Mouse (Mus musculus) hindbrain, postnatal 0 days (tissue): ENCODE measurements around the gene Ehf. TPM values are rescaled to one million over a fixed set of nuclear protein-coding genes. Genes with fewer than 3 reads are reported as not detected.

Experiments
- ATAC-seq: fragments of 200-750 bp; cut with Nextera tagmentation; 2 replicates; pipeline ENCODE4 v1.8.0; 2017; ENCODE audit warnings: mild to moderate bottlenecking, moderate TSS enrichment, moderate library complexity
- DNase-seq: peaks from one replicate; pipeline ENCODE4 v3.0.0-alpha.2; 2015; ENCODE audit warnings: low spot score
- H3K27ac ChIP-seq: fragments of 300-500 bp; sonication (generic); 2 replicates; pipeline ENCODE4 v1.5.1; 2014; ENCODE audit warnings: mild to moderate bottlenecking
- H3K27me3 ChIP-seq: fragments of 300-500 bp; sonication (generic); 2 replicates; pipeline ENCODE4 v1.6.1; 2014; ENCODE audit warnings: low read length, mixed read lengths; ENCODE audit not compliant: insufficient read depth
- H3K36me3 ChIP-seq: fragments of 300-500 bp; sonication (generic); 2 replicates; pipeline ENCODE4 v1.6.1; 2014; ENCODE audit warnings: low read length, mixed read lengths; ENCODE audit not compliant: insufficient read depth
- H3K4me1 ChIP-seq: fragments of 300-500 bp; sonication (generic); 2 replicates; pipeline ENCODE4 v1.6.1; 2014; ENCODE audit warnings: antibody characterized with exemption, low read length, mixed read lengths; ENCODE audit not compliant: insufficient read depth
- H3K4me2 ChIP-seq: fragments of 300-500 bp; sonication (generic); 2 replicates; pipeline ENCODE4 v1.6.1; 2014; ENCODE audit warnings: low read depth, mild to moderate bottlenecking, low read length, moderate library complexity, mixed read lengths
- H3K4me3 ChIP-seq: fragments of 300-500 bp; sonication (generic); 2 replicates; pipeline ENCODE4 v1.5.1; 2014; ENCODE audit warnings: low read length
- H3K9ac ChIP-seq: fragments of 300-500 bp; sonication (generic); replicated peaks from 2 replicates; pipeline ENCODE4 v1.6.1; 2014; ENCODE audit warnings: mild to moderate bottlenecking, low read length, moderate library complexity, mixed read lengths
- H3K9me3 ChIP-seq: fragments of 300-500 bp; sonication (generic); 2 replicates; pipeline ENCODE4 v1.6.1; 2016; ENCODE audit warnings: low read length, mixed read lengths
- CTCF ChIP-seq: IDR thresholded peaks from 2 replicates; pipeline ENCODE4 v1.5.1; 2016; ENCODE audit warnings: antibody characterized with exemption, control low read depth, low read depth
- WGBS: fragments of 180-500 bp; shearing (Covaris S2); extraction: QIAGEN DNeasy Blood & Tissue Kit; methylation state at CpG from one replicate; pipeline ENCODE4 v1.1.7; 2014; 5-methylcytosine and 5-hydroxymethylcytosine counted together
- polyA plus RNA-seq: library from polyadenylated mRNA; unstranded; fragments of >200 nt; fragmentation: Nextera tagmentation; extraction: Ambion mirVana; gene quantifications from 2 replicates; pipeline ENCODE4 v1.2.1, GENCODE M21; 2015
- total RNA-seq: library from RNA; depleted of rRNA; stranded (reverse); fragments of >200 nt; gene quantifications from 2 replicates; pipeline ENCODE4 v1.2.3, GENCODE M21; 2014

The Ehf gene
- total and polyA plus RNA-seq, 2 experiments from 2014 or later = 0.20 TPM; not detected in 1

DNA sequence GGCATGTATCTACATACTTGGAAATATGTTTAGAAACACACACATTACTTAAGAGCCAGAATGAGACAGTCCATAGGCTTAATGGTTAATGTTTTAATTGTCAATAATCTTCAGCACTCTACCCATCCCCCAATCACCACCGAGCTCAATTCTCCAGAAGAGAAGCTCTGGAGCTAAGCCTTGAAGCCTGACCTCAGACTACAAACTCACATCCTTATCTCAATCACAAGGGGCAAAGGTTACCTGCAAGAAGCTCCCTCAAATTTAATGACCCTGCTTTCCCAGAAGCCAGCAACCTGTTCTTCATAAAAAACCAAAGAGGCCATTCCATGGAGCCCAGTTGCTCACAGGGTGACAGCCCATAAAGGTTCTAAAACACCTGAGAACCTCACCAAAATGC lies 19.1 kb upstream of the Ehf start:
- 90% methylated on average over 1 of the region's 1 CpGs for WGBS
- no peaks in the 10 kb centered on the region for H3K9me3 ChIP-seq
- H3K4me1 ChIP-seq = no peaks in the 10 kb centered on the region
- DNase-seq (no peak), ATAC-seq (no peak)
- no peaks in the 10 kb centered on the region for H3K27me3 ChIP-seq
- no peak overlapping the region for H3K4me2 ChIP-seq
- H3K4me3 ChIP-seq = no peak overlapping the region
- TF ChIP-seq CTCF = no peak
- no peak overlapping the region for H3K9ac ChIP-seq
- no peak overlapping the region for H3K27ac ChIP-seq
- H3K36me3 ChIP-seq = no peaks in the 10 kb centered on the region

DNA sequence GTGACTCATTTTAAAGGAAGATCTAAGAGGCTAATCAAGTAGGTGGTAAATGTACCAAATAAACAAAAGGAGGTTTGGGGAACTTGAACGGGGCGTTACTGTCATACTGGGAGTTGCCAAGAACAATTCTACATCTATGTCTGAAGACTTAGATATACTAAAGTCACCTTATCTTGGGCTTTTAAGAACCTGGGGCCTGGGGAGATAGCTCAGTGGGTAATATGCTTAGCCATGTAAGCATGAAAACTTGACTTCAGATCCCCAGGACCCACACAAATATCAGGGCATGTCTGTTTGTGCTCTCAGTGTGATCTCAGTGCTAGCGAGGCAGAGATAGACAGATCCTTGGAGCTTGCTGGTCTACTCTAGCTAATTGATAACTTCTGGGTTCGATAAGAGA lies 18.6 kb upstream of the Ehf start:
- Histone ChIP-seq H3K4me1 (no peaks in the 10 kb centered on the region), H3K4me3 (no peak overlapping the region), H3K27me3 (no peaks in the 10 kb centered on the region), H3K9ac (no peak overlapping the region), H3K4me2 (no peak overlapping the region), H3K36me3 (no peaks in the 10 kb centered on the region), H3K27ac (no peak overlapping the region), H3K9me3 (no peaks in the 10 kb centered on the region)
- DNase-seq (no peak), ATAC-seq (no peak)
- TF ChIP-seq CTCF = no peak
- 92% methylated on average over 4 of the region's 4 CpGs for WGBS

DNA sequence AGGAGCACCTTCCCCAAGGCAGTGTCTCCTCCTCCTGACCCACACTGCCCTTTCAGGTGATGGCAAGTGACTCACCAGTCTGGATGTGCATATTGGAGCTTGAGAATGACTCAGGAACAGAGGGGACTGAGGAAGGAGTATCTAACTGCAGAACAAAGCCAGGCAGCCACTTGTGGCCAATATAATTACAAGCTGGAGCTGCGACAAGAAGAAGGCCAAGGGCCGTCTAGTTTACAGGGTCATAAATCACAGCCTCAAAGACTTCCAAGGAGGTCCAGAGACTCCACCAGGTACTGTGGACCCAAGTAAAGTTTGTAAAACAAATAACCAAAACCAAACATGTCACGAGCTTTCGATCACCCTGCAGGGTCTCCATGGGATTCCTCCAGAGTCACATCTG lies 10.9 kb upstream of the Ehf start:
- H3K4me2 ChIP-seq = no peak overlapping the region
- H3K27me3 ChIP-seq = no peaks in the 10 kb centered on the region
- no peaks in the 10 kb centered on the region for H3K36me3 ChIP-seq
- no peaks in the 10 kb centered on the region for H3K9me3 ChIP-seq
- no peak overlapping the region for H3K9ac ChIP-seq
- no peak for TF ChIP-seq CTCF
- ATAC-seq (no peak), DNase-seq (no peak)
- no peak overlapping the region for H3K4me3 ChIP-seq
- H3K4me1 ChIP-seq = no peaks in the 10 kb centered on the region
- H3K27ac ChIP-seq = no peak overlapping the region
- WGBS = 81% methylated on average over 4 of the region's 4 CpGs

DNA sequence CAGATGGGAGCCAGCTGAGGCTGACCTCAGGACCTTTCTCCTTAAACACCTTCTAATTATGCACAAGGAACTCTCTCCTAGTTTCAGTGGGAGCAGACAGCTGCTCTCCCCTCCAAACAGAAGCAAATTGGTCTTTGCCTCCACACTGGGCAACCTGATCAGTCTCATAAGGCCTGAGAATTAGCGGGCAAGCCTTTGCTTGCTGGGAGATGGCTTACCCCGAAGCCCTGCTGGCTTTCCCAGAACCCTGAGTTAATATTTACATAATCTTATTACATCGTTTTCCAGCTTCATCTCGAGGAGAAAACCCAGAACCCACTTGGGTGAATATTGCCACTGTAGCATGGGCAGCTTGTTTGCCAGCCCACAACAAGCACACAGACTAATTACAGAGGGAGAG lies 9.6 kb upstream of the Ehf start:
- Histone ChIP-seq H3K4me1 (no peaks in the 10 kb centered on the region), H3K4me3 (no peak overlapping the region), H3K9ac (no peak overlapping the region), H3K36me3 (no peaks in the 10 kb centered on the region), H3K4me2 (no peak overlapping the region), H3K27me3 (no peaks in the 10 kb centered on the region), H3K27ac (no peak overlapping the region), H3K9me3 (no peaks in the 10 kb centered on the region)
- WGBS = 31% methylated on average over 4 of the region's 4 CpGs
- DNase-seq = no peak
- no peak for TF ChIP-seq CTCF
- ATAC-seq = no peak

DNA sequence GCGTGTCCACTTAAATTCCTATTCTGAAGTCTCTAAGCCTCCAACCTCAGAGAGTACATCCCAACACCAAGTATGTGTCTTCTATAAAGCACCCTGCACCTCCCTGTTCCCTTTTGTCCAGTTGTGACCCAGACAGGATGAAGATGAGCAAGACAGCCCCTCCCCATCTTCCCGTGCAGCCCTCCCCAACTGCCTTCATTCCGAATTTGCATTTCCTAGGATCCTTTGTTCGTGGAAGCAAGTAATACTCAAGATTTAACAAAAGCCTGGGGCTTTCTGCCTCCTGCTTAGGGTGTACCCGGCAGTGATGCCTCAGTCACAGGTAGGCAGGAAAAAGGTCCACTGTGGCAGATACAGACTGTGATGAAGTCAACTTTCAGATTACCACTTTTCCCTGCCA lies 7.6 kb upstream of the Ehf start:
- DNase-seq = no peak
- no peak for ATAC-seq

DNA sequence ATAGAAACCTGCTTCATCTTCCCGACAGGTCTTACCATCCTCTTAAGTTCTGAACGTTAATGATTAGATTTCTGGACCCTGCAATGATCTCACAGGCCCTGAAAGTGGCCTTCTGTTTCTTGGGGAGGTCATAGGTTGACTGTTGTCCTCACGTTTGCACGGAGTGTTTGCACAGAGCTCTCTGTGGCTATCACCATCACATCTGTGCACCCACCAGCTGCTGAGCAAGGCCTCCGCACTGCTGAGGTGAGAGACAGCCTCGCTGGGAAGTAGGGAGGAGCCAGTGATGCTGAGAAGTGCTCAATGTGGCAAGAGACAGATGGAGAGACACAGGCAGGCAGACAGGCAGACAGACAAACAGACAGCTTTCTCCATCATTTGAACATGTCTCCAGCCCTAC lies 3.6 kb upstream of the Ehf start:
- Histone ChIP-seq H3K4me1 (no peaks in the 10 kb centered on the region), H3K36me3 (no peaks in the 10 kb centered on the region), H3K4me3 (no peak overlapping the region), H3K27me3 (no peaks in the 10 kb centered on the region), H3K27ac (no peak overlapping the region), H3K4me2 (no peak overlapping the region), H3K9me3 (no peaks in the 10 kb centered on the region), H3K9ac (no peak overlapping the region)
- TF ChIP-seq CTCF = no peak
- WGBS = 64% methylated on average over 6 of the region's 6 CpGs
- no peak for ATAC-seq
- DNase-seq = no peak

More for the DNA sequence above, 7.6 kb upstream of the Ehf start:
- Histone ChIP-seq H3K4me3 (no peak overlapping the region), H3K36me3 (no peaks in the 10 kb centered on the region), H3K9me3 (no peaks in the 10 kb centered on the region), H3K4me1 (no peaks in the 10 kb centered on the region), H3K27me3 (no peaks in the 10 kb centered on the region), H3K9ac (no peak overlapping the region), H3K27ac (no peak overlapping the region), H3K4me2 (no peak overlapping the region)
- no peak for TF ChIP-seq CTCF
- 36% methylated on average over 5 of the region's 5 CpGs for WGBS

DNA sequence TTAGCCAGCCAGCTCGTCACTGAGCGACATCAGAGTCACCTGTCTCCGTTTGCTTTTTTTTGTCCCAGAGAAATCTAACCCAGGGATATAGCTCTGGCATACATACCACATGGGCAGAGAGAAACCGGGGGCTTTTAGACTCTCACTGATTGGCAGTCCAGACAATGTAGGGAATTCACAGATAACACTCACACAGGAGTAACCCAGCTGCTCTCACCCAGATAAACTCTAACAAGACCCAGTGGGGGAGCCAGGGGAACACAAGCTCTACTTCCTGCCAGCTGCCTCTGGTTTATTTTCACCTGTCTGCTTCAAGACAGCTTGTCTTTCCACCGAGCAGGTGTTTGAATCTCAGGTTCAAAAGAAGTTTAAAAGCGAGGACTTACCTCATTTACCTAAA lies 409 bp downstream of the Ehf start:
- ATAC-seq (no peak), DNase-seq (no peak)
- no peaks in the 10 kb centered on the region for H3K36me3 ChIP-seq
- H3K4me2 ChIP-seq = no peak overlapping the region
- H3K9ac ChIP-seq = no peak overlapping the region
- H3K4me1 ChIP-seq = no peaks in the 10 kb centered on the region
- H3K9me3 ChIP-seq = no peaks in the 10 kb centered on the region
- TF ChIP-seq CTCF = no peak
- no peaks in the 10 kb centered on the region for H3K27me3 ChIP-seq
- no peak overlapping the region for H3K27ac ChIP-seq
- no peak overlapping the region for H3K4me3 ChIP-seq
- 70% methylated on average over 6 of the region's 6 CpGs for WGBS
